Mouse (Mus musculus) G1E (cell line): ENCODE results near the gene Mcu. TPM values are rescaled to one million over a fixed set of nuclear protein-coding genes. Genes with fewer than 3 reads are reported as not detected.

Source experiments
- ATAC-seq: 2 replicates; pipeline ENCODE4 v1.8.0; 2016; ENCODE audit warnings: mild to moderate bottlenecking; ENCODE audit not compliant: insufficient number of reproducible peaks, poor library complexity, low FRiP score, severe bottlenecking; ENCODE audit errors: extremely low read depth
- DNase-seq: peaks from one replicate; pipeline ENCODE4 v3.0.0; 2012; ENCODE audit warnings: low spot score
- H3K27me3 ChIP-seq: 2 replicates; pipeline ENCODE4 v1.6.1; 2012; ENCODE audit warnings: mild to moderate bottlenecking, low read length, inconsistent platforms; ENCODE audit not compliant: insufficient read depth
- H3K36me3 ChIP-seq: replicated peaks from 2 replicates; pipeline ENCODE3; 2012; ENCODE audit warnings: mild to moderate bottlenecking, inconsistent platforms
- H3K4me1 ChIP-seq: 2 replicates; pipeline ENCODE4 v1.6.1; 2012; ENCODE audit warnings: low read depth, low read length, inconsistent platforms, mixed read lengths; ENCODE audit not compliant: insufficient read depth
- H3K4me3 ChIP-seq: 2 replicates; pipeline ENCODE4 v1.5.1; 2012; ENCODE audit warnings: low read depth, mild to moderate bottlenecking, inconsistent platforms, low read length, moderate library complexity, mixed read lengths
- H3K9me3 ChIP-seq: replicated peaks from 2 replicates; pipeline ENCODE4 v1.6.1; 2012; ENCODE audit warnings: inconsistent platforms
- CTCF ChIP-seq: IDR thresholded peaks from 2 replicates; pipeline ENCODE4 v1.5.1; 2012; ENCODE audit warnings: low read depth, low read length, inconsistent platforms, mixed read lengths
- GATA1 ChIP-seq: IDR thresholded peaks from 2 replicates; pipeline ENCODE4 v1.6.1; 2012; ENCODE audit warnings: borderline replicate concordance, low read length, inconsistent platforms, mixed read lengths
- GATA2 ChIP-seq: IDR thresholded peaks from 2 replicates; pipeline ENCODE4 v1.6.1; 2012; ENCODE audit warnings: low read depth, low read length, inconsistent platforms, borderline replicate concordance
- POLR2AphosphoS5 ChIP-seq: IDR thresholded peaks from 2 replicates; pipeline ENCODE4 v1.6.1; 2012; ENCODE audit warnings: low read depth, low read length, inconsistent platforms; ENCODE audit not compliant: insufficient replicate concordance
- TAL1 ChIP-seq: conservative IDR thresholded peaks from 2 replicates; pipeline ENCODE4 v1.6.1; 2012; ENCODE audit warnings: low read depth, low read length, inconsistent platforms, mixed read lengths
- polyA plus RNA-seq: library from polyadenylated mRNA; stranded (reverse); fragments of >175 nt; gene quantifications from 2 replicates; pipeline ENCODE4 v1.2.3, GENCODE M21; 2012
- total RNA-seq, 2 experiments: library from RNA; stranded (forward) in 1 of 2; stranded (reverse) in 1 of 2; fragments of 200-1000 nt in 1 of 2; fragments of >200 nt in 1 of 2; fragmentation: Nextera tagmentation in 1 of 2; gene quantifications; 2 replicates each; pipeline ENCODE4 v1.2.3; 2014 to 2017

The Mcu gene
- total and polyA plus RNA-seq, 3 experiments = 5.1 to 25.6 (median 22.5) TPM

GRCm38 (mm10) chr10:59444635-59445034, 171.9 kb downstream of the Mcu start:
- Histone ChIP-seq H3K4me3 (no peak overlapping the region), H3K36me3 (peaks cover 9% of the 10 kb centered on the region), H3K9me3 (no peaks in the 10 kb centered on the region), H3K27me3 (no peaks in the 10 kb centered on the region), H3K4me1 (no peaks in the 10 kb centered on the region)
- no peak for ATAC-seq
- DNase-seq = no peak
- TF ChIP-seq GATA2 (no peak), CTCF (no peak), POLR2AphosphoS5 (no peak), TAL1 (no peak)

- H3K36me3 ChIP-seq = peaks cover 9% of the 10 kb centered on the region
- H3K4me3 ChIP-seq = no peak overlapping the region
- TF ChIP-seq POLR2AphosphoS5 (no peak), CTCF (no peak), GATA1 (no peak), GATA2 (no peak), TAL1 (no peak)
- H3K4me1 ChIP-seq = no peaks in the 10 kb centered on the region
- DNase-seq (no peak), ATAC-seq (no peak)
- H3K27me3 ChIP-seq = no peaks in the 10 kb centered on the region
- H3K9me3 ChIP-seq = no peaks in the 10 kb centered on the region
These were observed 172.4 kb downstream of the Mcu start for GRCm38 (mm10) chr10:59444106-59444505.

- DNase-seq (no peak), ATAC-seq (no peak)
- no peak overlapping the region for H3K4me3 ChIP-seq
- no peaks in the 10 kb centered on the region for H3K4me1 ChIP-seq
- TF ChIP-seq TAL1 (no peak), POLR2AphosphoS5 (no peak), CTCF (no peak), GATA1 (no peak), GATA2 (no peak)
- H3K9me3 ChIP-seq = no peaks in the 10 kb centered on the region
- peaks cover 4% of the 10 kb centered on the region; the same call in 1 of the 2 replicates for H3K27me3 ChIP-seq
- peaks cover 4% of the 10 kb centered on the region for H3K36me3 ChIP-seq
These were observed 173.3 kb downstream of the Mcu start for GRCm38 (mm10) chr10:59443212-59443611.

GRCm38 (mm10) chr10:59441735-59442134, 174.8 kb downstream of the Mcu start, which contains the start of gene Oit3:
Gene Oit3, minus strand, starts transcription at chr10:59441778.
- Histone ChIP-seq H3K4me3 (no peak within 1 kb of the TSS), H3K36me3 (no peaks in the 10 kb centered on the region), H3K4me1 (no peaks in the 10 kb centered on the region), H3K27me3 (peaks cover 4% of the 10 kb centered on the region; the same call in 1 of the 2 replicates), H3K9me3 (no peaks in the 10 kb centered on the region)
- DNase-seq (no peak), ATAC-seq (no peak)
- TF ChIP-seq POLR2AphosphoS5 = no peak
- no peak for TF ChIP-seq GATA1
- no peak for TF ChIP-seq GATA2
- TF ChIP-seq CTCF = no peak
- TF ChIP-seq TAL1 = no peak

- Histone ChIP-seq H3K36me3 (no peaks in the 10 kb centered on the region), H3K4me1 (no peaks in the 10 kb centered on the region)
These were observed 176.3 kb downstream of the Mcu start for GRCm38 (mm10) chr10:59440177-59440576.

GRCm38 (mm10) chr10:59439508-59439931, 177.0 kb downstream of the Mcu start:
- no peak for TF ChIP-seq TAL1
- no peaks in the 10 kb centered on the region for H3K36me3 ChIP-seq

More at GRCm38 (mm10) chr10:59440177-59440576, 176.3 kb downstream of the Mcu start:
- Histone ChIP-seq H3K9me3 (no peaks in the 10 kb centered on the region), H3K27me3 (peaks cover 7% of the 10 kb centered on the region; the same call in 1 of the 2 replicates), H3K4me3 (no peak overlapping the region)
- no peak for ATAC-seq
- TF ChIP-seq POLR2AphosphoS5 (no peak), CTCF (no peak), TAL1 (no peak), GATA2 (no peak), GATA1 (no peak)
- DNase-seq = no peak

GRCm38 (mm10) chr10:59438651-59439050, 177.8 kb downstream of the Mcu start:
- Histone ChIP-seq H3K36me3 (no peaks in the 10 kb centered on the region), H3K4me3 (no peak overlapping the region), H3K27me3 (peaks cover 7% of the 10 kb centered on the region; the same call in 1 of the 2 replicates), H3K4me1 (no peaks in the 10 kb centered on the region), H3K9me3 (no peaks in the 10 kb centered on the region)
- no peak for TF ChIP-seq GATA2
- no peak for TF ChIP-seq TAL1
- TF ChIP-seq GATA1 = no peak
- no peak for TF ChIP-seq CTCF
- no peak for TF ChIP-seq POLR2AphosphoS5
- no peak for DNase-seq
- ATAC-seq = no peak

More at GRCm38 (mm10) chr10:59439508-59439931, 177.0 kb downstream of the Mcu start:
- DNase-seq (no peak), ATAC-seq (no peak)
- Histone ChIP-seq H3K9me3 (no peaks in the 10 kb centered on the region), H3K4me3 (no peak overlapping the region), H3K4me1 (no peaks in the 10 kb centered on the region), H3K27me3 (peaks cover 7% of the 10 kb centered on the region; the same call in 1 of the 2 replicates)
